ENCODE assay signal across 8 mouse cellular contexts in genomic region chr17:32320597-32321389, GRCm38 (mm10). TPM values are rescaled to one million over a fixed set of nuclear protein-coding genes. Genes with fewer than 3 reads are reported as not detected.
DNase-seq lines count a peak whose midpoint lies in the region; ATAC-seq lines count a peak whose summit lies in the region.

Gene Akap8, minus strand, starts transcription at chr17:32321238.

- peak; percentile 98 for ATAC-seq in hindbrain, embryonic 11.5 days (ENCODE audit: low FRiP score)

- under 1% methylated on average over 81 of the region's 83 CpGs for WGBS in hindbrain, embryonic 11.5 days

- H3K27ac ChIP-seq in hindbrain, embryonic 11.5 days (ENCODE audit: low read depth, low read length), result peak within 1 kb of the TSS; percentile 92

- H3K9me3 ChIP-seq in hindbrain, embryonic 11.5 days (ENCODE audit: control insufficient read depth, low read length), result no peaks in the 10 kb centered on the region

- peaks cover 6% of the 10 kb centered on the region; the same call in 1 of the 2 replicates for H3K4me1 ChIP-seq in hindbrain, embryonic 11.5 days (replicated peaks; ENCODE audit: control insufficient read depth, insufficient read depth, low read length)

- H3K36me3 ChIP-seq in hindbrain, embryonic 11.5 days (ENCODE audit: control insufficient read depth, insufficient read depth, low read length), result peaks cover 13% of the 10 kb centered on the region

- H3K4me3 ChIP-seq in hindbrain, embryonic 11.5 days (ENCODE audit: low read depth, low read length), result peak within 1 kb of the TSS; percentile 87

- H3K4me2 ChIP-seq in hindbrain, embryonic 11.5 days (replicated peaks; ENCODE audit: low read depth, low read length), result peak within 1 kb of the TSS; percentile 83

- peak within 1 kb of the TSS; percentile 90 for H3K9ac ChIP-seq in hindbrain, embryonic 11.5 days (ENCODE audit: low read depth, low read length)

- no peaks in the 10 kb centered on the region for H3K27me3 ChIP-seq in hindbrain, embryonic 11.5 days (ENCODE audit: control insufficient read depth, insufficient read depth, low read length)

- peak; percentile 100 for DNase-seq in Muller cell, postnatal 12 days (ENCODE audit: inconsistent ontology term)
- DNase-seq in cerebellum, adult 9-11 months, result peak; percentile 99
- peak; percentile 99 for DNase-seq in frontal cortex, adult 2 months (ENCODE audit: extremely low spot score in 1 of 2, low spot score in 1 of 2)
- DNase-seq in hindbrain, embryonic 11.5 days (ENCODE audit: low spot score), result peak; percentile 97
- peak; percentile 96 to 98 for DNase-seq in layer of hippocampus, postnatal 10 days (ENCODE audit: low spot score in 2 of 2)
- DNase-seq in lung, postnatal 10 days, result peak; percentile 99
- peak; percentile 96 for DNase-seq in ovary, postnatal 36 days (ENCODE audit: low spot score)
- DNase-seq in thymus, postnatal 25 days, result peak; percentile 96

RNA-seq across cellular contexts. Expression of gene Akap8, which starts in this region (rescaled TPM):
- 111 and 119 TPM in 2 replicates for polyA plus RNA-seq in frontal cortex, adult 2 months (2012; rRNA removed)
- polyA plus RNA-seq in hindbrain, embryonic 11.5 days (2014; fragmentation: Nextera tagmentation; extraction: Ambion mirVana), result 54.4 and 66.2 TPM in 2 replicates
- 100 to 1,000 TPM in 1 of 2 experiments, 10 to 100 TPM in 1; 88.7 to 112 TPM for total RNA-seq in layer of hippocampus, postnatal 10 days (2021)

Comparison
In these comparisons a context has a peak if more than half of its experiments do, and no peak if none do; other contexts are left out.
1. Peak in every context shown above with its lines: DNase-seq, ATAC-seq, H3K4me3 ChIP-seq and H3K27ac ChIP-seq.